Mouse (Mus musculus) cortical plate, adult 2 months (tissue): Measurements from ENCODE around the gene Leng1.

Experiments used
- CTCF ChIP-seq: fragments of 200-500 bp; IDR thresholded peaks from 2 replicates; pipeline ENCODE4 v1.5.1; 2011; ENCODE audit warnings: mild to moderate bottlenecking, control low read depth, low read length; ENCODE audit not compliant: insufficient read depth; ENCODE audit errors: extremely low read depth
- POLR2A ChIP-seq: fragments of 200-500 bp; IDR thresholded peaks from 2 replicates; pipeline ENCODE4 v1.6.1; 2011; ENCODE audit warnings: mild to moderate bottlenecking, low read length, control low read depth; ENCODE audit not compliant: insufficient read depth; ENCODE audit errors: extremely low read depth

- TF ChIP-seq POLR2A: no peak
- no peak for TF ChIP-seq CTCF
Measured at GRCm38 (mm10) chr7:3616057-3616388, 49.6 kb downstream of the Leng1 start, which contains the start of gene Oscar.
